Mouse (Mus musculus): ENCODE measurements around the gene Slc20a1.

The Slc20a1 gene

DNA sequence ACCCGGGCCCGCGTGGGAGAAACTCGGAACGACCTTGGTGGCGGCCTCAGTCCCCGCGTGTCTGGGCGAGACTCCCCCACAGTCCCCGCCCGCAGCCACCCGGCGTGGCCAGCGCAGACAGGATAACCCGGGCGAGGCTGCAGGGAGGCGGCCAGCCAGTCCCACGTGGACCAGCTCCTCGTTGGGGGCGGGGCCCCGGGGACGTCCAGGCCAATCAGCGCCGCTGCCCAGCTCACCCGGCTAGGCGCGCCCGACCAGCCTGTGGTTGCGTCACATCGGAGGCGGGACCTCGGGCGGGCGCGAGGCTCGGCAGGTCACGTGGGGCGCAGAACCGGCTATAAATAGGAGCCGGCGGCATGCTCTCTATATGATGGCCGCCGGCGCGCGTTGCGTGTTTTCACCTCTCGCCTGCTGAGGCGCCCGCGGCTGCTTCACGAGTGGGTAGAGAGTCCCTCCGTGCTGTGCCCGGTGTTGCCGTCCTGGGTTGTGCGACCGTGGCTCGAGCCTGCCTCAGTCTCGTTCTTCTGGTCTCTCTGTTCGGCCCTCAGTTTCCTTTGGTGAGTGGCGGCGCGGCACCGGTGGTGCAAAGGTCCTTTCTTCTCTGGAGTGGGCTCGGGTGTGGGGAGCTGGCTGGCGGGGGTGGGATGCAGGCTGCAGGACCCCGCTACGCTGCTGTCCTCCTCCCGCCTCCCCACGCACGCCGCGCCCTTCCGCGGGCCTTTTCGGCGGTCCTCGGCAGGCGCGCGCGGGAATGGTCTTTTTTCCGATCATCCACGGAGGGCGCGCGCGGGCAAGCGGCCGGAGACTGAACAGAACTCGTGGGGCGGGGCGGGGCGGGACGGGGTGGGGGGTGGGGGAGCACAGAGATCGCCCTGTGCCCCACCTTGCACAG is at the start of gene Slc20a1:
Gene Slc20a1, plus strand, starts transcription at position 329 of the 892 bp plus-strand sequence.
- peak; percentile 98 for DNase-seq (ENCODE audit: low read depth in 1 of 2, low spot score in 2 of 2)

DNA sequence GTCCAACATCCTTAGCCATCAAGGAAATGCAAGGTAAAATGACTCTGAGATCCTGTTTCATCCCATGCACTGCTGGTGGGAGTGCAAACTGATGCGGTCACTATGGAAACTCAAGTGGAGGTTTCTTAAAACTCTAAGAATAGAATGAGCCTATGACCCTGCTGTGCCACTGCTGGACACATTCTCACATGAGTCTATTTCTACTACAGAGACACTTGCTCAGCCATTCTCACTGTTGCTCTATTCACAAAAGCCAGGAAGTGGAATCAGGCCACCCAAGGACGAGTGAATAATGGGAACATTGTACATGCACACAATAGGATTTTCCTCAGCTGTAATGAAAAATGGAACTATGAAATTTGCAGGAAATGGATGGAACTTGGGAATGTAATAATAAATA is 49.7 kb upstream of the Slc20a1 start:
- DNase-seq (ENCODE audit: low read depth in 1 of 2, low spot score in 2 of 2) = no peak

DNA sequence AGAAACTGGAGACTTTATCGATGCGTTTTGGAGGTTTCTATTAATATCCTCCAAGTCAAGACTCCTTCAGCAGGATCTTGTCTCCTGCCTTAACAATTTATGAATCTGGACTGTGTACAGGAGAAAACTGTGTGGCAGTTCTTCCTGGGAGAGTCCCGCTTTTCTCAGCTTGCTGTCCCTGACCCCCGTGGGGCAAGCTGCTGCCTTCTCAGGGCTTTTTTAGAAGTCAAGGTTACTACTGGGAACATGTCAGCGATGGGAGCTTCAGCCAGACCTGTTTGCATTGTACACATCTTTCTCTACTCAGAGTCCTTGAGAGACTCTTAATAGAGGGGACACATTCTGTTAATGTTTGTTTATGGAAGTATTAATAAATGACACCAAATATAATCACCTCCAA is 48.2 kb upstream of the Slc20a1 start:
- no peak for DNase-seq (ENCODE audit: low read depth in 1 of 2, low spot score in 2 of 2)

DNA sequence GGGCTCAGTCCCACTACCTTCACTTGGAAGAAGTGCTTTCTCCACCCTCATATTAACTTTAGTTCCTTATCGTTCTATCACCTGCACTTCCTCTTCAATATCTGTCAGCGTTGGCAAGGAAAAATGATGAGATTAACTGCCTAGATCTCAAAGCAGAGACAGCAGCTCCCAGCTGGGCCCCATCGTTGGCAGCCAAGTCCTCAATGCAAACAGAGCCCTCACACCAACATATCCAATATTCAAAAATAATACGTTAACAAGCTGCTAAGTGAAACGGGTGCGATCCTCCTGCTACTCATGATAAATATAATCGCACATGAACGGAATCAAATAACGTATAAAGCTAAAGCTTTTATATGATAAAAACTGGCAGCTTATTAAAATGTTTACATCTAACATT is 47.5 kb upstream of the Slc20a1 start:
- no peak for DNase-seq (ENCODE audit: low read depth in 1 of 2, low spot score in 2 of 2)

DNA sequence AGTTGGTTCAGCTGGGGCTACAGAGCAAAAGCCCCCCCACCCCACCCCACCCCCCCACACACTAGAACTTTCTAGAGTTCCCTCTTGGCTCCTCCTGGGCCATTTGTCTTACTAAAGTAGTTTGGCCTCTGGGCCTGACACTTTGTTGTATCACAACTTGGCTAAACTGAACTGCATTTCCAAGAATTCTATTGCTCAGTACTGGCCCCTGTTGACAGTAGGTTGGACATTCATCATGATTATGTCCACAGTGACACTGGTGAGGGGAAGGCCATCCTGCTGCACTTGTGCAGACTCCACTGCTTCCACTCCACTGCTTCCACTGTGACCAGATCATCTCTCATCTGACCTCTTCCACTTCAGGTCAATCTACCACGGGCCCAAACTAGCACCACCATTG is 45.8 kb upstream of the Slc20a1 start:
- no peak for DNase-seq (ENCODE audit: low read depth in 1 of 2, low spot score in 2 of 2)

DNA sequence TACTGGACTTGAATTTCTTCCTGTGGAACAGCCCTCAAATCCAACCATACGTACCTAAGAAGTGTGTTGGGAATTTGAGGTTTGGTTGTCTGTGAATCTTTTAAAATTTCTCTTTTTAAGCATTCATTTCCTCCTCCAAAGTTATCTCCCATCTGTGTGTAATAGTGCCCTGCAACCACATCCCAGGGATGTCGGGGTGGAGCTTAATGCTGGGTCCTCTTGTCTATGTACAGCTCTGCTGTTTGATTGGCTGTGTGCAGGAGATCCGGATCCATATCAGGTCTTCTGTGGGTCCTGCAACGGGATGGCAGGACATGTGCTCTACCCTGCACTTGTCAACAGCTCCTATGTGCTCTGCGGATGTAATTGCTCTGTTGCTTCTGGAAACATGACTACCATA is 33.7 kb upstream of the Slc20a1 start:
- DNase-seq (ENCODE audit: low read depth in 1 of 2, low spot score in 2 of 2) = no peak

DNA sequence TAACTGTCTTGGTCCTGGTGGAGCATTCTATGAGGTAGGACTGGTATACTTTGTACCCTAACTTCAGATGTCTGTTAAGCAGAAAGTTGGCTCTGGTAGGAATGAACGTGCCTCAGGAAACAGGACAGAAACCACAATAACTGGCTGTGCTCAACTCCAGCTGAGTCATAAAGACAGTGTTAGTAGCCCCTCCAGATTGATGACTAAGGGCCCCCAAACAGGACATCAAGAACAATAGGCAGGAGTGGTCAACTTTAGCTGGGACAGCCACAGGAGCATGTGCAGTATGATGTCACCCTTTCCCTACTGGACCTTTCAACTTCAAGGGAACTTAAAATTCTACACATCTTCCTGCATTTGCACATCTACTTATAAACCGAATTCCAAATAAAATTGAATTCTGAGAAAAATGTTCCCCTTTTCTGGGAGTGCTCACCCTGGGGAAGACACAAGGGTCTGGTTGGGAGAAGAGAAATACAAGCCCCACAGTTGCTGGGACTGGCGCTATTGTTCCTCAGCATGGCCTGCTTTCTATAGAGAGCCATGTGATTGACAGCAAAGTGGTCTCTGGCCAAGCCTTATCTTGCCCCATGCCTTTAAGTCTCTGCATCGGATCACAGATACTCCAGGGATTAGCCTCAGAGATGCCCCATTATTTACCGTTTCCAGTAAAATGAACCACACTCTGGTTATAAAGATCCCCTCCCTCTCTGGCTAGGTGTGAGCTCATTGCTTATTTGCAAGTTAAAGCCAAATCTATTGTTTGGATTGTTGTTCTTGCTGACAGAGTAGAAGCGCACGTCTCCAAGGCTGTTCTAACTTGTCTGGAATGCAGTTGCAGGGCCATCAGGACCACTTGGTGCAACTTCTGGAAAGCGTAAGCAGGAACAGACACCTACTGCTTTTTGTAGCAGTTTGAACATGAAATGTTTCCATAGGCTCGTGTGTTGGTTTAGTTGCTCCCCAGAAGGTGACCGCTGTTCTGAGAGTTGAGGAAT is 31.8 kb upstream of the Slc20a1 start:
- DNase-seq (ENCODE audit: low read depth in 1 of 2, low spot score in 2 of 2) = no peak

DNA sequence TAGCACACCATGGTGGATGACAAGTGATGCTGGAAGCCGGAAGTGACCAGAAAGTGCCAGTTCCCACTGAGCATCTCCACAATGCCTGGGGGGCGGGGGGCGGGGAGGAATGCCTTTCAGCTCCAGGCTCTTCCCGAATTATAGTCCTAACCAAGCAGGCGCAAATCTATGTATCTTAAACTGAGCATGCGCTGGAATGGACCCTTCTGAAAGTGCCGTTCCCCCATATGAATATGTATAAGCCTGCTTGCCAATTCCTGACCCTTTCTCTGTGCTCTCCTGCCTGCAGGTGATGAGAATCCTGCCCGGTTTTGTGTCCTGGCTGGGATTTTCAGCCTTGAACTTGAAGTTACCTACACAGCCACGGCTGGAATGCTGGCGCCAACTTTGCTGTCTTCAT is 25.2 kb upstream of the Slc20a1 start:
- DNase-seq (ENCODE audit: low read depth in 1 of 2, low spot score in 2 of 2) = no peak

DNA sequence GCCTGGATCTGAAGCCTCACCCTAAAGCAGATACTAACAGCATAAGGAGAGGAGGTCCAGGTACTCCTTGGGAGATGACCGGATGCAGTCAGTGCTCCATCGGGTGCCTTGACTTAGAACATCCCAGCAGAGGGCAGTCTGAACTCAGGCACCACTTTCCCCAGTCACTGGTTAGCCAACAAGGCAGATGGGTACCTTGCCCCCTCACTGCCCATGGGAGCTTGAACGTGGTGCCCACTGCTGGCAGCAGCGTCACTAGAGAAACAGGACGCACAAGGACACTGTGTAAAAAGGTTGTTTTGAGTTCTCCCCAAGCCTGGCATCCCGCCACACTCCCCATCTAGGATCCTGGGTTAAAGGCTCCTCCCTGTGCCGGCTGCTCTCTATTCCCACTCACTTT is 24.1 kb upstream of the Slc20a1 start:
- no peak for DNase-seq (ENCODE audit: low read depth in 1 of 2, low spot score in 2 of 2)

DNA sequence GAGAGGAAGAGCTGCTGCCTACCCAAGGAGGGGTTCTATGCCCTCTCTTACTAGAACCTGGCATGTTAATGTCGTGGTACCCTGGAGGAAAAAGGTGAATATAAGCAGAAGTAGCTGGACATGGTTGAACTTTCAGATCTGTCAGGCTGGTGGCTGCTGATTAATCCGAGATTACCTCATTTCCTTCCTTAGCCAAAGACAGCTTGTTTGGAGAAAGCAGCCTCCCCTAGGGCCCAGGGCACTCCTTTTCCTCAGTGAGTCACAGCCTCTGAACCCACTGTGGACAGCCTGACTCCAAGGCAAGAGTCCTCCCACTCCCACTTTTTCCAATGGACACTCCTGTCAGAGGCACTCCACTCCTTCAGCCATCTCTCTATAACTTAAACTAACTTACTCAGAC is 22.9 kb upstream of the Slc20a1 start:
- no peak for DNase-seq (ENCODE audit: low read depth in 1 of 2, low spot score in 2 of 2)

DNA sequence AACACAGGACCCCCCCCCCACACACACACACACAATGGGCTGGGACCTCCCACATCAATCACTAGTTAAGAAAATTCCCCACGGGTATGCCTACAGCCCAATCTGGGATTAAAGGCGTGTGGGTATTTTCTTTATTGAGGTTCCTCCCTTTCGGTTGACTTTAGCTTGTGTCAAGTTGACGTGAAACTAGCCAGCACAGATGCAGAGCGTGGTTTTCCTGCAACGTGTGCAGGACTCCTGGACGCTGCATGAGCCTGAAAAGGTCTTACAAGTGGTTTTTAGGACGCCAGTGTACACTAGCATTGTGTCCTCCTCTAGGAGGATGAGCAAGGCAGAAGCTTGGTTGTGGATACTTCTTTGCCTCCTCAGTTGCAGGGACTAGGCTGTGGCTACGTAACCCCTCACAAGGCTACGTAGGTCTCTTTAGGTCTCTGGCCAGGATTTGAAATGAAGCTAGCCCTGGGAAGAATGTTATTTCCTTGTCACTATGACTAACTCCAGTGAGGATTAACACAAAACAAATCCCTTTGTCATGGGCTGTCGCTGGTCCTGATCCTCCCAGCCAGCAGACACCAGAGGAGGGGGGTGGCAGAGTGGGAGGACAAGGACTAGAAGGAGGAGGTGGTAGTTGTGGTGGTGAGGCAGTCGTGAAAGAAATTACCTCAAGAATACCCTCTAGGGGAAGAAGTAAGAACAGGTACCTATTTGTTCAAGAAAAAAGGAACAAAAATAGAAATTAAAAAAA is 21.7 kb upstream of the Slc20a1 start:
- DNase-seq (ENCODE audit: low read depth in 1 of 2, low spot score in 2 of 2) = no peak

DNA sequence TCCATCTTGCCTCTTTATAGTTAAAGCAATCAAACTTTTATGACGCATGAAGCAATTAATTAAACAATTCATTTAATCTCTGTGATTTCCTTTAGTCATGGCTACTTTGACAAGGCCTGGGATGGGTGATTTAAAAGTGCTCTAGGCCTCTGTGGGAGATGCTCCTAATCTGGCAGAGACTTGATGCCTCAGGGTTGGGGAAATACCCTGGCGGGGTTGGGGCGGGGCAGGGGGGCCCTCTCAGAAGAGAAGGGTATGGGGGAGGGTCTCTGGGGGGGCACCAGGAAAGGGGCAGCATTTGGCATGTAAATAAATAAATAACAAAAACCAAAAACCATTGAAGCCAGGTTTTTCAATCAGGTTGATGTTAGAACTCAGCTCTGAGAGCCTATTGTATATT is 20.9 kb upstream of the Slc20a1 start:
- no peak for DNase-seq (ENCODE audit: low read depth in 1 of 2, low spot score in 2 of 2)

DNA sequence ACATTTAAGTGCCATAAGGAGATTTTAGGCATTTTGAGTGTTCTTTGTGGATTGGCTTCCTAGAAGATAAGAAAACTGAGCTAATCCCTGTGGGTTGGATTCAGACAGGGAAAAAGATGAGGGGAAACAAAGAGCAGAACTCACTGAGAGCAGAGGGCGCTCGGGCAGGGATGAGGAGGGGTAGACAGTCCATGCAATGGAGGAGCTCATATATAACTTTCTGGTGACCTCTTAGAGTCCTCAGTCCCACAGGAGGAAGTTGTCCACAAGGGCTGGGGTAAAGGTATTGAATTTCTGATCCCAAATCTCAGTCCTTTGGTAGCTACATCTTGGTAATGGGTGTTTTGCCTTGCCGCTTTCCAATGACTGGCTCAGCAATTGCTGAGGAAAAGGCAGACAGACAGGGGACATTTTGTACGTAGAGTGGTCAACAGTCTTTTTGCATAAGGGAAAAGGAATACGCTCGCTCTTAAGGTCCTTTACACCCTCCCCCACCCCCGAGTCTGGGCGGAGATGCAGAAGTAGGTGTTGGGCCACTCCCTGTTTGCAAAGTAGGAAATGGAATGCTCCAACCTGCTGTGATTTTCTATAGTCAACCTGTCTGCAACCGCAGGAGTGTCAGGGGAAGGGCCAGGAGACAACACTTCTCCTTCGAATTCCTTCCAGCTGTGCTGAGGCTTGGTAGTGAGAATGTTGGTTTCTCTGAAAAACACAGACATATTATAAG is 20.2 kb upstream of the Slc20a1 start:
- no peak for DNase-seq (ENCODE audit: low read depth in 1 of 2, low spot score in 2 of 2)

DNA sequence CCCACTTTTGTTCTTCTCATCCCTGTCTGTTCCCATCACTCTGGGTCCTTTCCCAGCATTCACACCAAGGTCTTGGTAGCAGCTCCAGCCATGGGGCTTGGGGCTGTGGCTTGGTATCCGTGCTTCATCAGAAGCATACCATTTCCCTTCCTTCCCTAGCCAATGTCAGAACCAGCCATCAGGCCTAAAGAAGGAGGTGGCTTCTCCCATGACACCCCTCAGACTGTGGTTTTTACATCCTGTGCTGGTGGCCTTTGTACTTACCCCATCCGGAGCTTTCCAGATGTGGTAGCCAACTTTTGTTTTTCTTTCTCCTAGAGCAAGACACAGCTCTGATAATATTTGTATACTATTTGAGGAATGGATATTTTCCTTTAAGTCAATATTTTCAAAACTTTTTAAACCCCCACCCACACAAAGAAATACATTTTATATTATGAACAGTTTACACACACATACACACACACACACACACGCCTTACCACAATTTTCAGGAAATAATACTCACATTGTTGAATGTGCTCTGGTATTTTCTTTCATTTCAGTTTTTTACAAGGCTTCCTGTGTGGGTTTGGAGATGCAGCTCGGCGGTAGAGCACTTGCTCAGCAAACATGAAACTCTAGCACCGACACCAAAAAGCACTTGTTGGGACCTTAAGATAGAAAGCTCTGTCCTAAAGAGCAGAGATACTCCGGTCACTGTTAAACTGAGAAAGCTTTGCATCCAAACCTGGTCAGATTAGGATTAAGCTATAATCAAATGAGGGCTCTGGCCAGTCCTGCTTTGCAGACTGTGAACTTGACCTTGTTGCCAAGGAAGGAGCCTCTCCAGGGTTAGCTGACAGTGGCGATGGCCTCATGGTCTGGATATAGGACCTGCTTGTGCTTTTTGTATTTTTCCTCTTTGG is 18.4 kb upstream of the Slc20a1 start:
- no peak for DNase-seq (ENCODE audit: low read depth in 1 of 2, low spot score in 2 of 2)

DNA sequence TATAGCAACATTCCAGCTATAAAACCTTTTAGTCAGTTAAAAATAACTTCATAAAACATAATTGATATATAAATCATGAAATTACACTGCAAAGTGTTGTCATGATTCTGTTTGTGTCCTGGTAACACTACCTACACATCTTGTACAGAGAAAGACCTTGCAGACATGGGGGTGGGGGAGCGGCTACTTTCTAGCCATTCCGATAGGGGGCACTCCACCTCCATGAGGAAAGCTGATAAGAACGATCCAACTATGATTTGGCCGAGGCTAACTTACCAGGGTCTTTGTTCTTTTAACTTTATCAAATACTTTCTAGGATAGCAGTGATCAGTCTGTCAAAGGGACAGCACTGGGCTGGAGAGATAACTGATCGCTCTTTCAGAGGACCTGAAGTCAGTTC is 17.1 kb upstream of the Slc20a1 start:
- no peak for DNase-seq (ENCODE audit: low read depth in 1 of 2, low spot score in 2 of 2)

DNA sequence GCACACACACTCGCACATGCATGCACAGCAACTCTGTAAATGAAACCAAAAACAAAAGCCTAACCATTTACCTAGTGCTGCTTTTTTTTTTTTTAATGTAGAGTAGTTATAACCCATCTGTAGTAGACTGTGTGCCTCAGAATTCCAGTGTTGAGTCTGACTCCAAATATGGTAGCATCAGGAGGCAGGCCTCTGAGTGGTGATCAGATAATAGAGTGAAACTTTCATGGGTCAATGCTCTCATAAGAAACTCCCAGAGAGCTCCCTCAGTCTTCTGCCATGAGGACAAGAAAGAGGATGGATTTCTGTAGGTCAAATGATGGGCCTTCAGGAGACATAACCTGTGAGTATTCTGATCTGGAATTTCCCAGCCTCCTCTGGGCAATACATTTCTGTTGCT is 16.2 kb upstream of the Slc20a1 start:
- no peak for DNase-seq (ENCODE audit: low read depth in 1 of 2, low spot score in 2 of 2)

DNA sequence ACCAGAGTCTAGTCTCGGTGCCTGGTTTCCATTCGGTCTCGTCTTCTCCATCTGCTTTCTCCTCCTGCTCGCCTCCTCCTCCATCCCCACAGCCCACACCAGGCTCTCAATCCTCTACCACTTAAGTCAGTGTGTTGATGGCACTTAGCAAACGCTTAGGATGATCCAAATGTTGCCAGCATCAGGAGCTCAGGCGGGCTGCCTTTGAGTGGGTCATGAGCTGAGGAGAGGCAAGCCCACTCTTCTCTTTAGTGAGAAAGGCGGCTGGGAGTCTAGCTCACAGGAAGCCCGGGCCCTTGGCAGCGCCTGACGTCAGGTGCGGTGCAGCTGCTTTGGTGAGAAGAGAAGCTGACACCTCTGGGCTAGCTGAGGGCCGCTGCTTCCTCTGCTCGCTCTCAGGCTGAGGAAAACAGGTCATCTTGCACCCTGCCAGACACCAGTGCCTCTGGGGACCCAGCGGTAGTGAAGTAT is 15.0 kb upstream of the Slc20a1 start:
- DNase-seq (ENCODE audit: low read depth in 1 of 2, low spot score in 2 of 2) = peak in 1 of 2 experiments; percentile 29

DNA sequence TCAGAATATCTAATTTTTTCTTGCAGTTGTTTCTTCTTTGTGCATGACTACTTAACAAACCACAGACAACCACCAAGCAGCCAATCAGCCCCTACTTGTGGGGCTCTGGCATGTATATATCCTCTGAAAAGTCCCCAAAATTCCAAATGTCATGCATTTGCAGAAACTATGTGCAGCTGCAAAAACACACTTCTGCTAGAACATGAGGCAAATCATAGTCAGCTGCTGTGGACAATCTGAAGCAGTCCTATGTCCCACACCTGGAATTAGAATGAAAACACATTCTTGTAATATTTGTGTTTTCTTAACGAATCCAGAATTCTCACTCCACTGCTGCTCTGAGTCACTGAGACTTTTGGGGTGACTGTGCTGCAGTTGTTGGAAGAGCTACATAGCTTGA is 13.7 kb upstream of the Slc20a1 start:
- DNase-seq (ENCODE audit: low read depth in 1 of 2, low spot score in 2 of 2) = no peak

DNA sequence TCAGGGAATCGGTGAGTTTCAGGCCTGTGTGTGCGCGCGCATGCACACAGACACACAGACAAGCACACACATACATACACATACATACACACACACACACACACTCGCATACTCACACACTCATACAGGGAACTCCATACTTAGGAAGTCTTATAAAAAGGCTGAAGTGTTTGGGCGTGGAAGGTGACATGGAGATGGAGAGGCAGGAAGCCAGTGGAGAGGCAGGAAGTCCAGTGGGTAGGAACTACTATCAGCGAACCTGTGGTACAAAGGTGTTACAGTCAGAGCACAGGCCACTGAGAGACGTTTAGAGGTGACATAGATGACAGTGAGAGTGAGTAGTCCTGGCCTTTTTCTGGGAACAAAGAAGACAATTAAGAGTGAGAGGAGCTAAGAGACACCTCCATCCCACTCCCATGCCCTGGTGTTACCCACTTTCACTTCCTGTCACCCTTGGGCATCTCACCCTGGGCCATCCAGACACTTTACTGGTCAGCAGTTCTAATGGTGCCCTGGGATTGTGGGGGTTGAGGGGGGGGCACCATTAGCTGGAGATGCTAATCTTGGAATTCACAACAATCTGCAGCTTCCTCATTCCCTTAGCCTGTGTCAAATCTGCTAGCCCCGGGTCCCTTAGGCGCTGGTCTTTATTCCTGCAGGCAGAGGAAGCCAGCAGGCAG is 12.8 kb upstream of the Slc20a1 start:
- DNase-seq (ENCODE audit: low read depth in 1 of 2, low spot score in 2 of 2) = no peak

Measured in monocyte, adult 2 months (primary cell).